Mouse (Mus musculus): ENCODE measurements around the gene Egfl7.

DNA sequence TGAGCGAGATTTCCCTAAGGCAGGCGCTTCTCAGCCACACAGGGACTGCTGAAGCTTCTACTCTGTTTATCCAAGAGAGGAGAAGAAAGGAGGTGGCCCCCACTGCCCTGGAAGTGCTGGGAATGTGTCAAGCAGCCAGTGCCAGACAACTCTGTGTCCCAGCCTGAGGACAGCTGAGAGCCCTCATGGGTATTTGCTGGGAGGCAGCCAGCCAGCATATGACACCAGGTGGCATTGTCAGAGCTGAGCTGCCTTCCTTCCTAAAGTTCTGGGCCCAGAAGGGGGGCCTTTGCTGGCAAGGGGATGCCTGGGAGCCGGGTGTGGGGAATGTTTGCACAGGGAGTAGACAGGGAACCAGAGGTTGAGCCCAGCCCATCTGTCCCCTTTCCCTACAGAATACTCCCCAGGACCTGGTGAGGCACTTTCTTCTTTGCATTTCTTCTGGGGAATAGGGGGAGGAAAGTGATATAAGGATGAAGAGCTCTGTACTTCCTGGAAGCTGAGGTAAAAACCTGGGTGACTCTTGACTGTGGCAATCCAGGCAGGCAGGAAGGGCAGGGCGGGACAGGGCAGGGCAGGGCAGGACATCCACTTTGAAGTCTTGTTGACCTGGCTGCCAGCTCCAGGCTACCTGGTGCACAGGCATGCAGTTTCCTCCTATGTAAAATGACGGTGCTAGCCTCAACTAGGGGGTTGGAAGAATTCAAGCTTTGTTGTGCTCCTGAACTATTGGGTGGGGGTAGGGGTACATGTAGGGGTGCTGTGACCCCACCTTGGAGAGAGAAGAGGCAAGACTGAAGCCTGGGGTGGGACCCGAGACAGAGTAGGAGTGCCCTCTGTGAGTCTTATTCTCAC lies 27.5 kb downstream of the Egfl7 start:
- TF ChIP-seq CTCF (IDR thresholded peaks at IDR 0.05; ENCODE audit: low read depth) (no peak), EP300 (IDR thresholded peaks at IDR 0.05; ENCODE audit: low read depth) (no peak)
